Mouse (Mus musculus) T-helper 1 cell (primary cell): ENCODE measurements around the gene Olfr1392.

Experiments
- in situ Hi-C: fragments of 300-600 bp; cut with MboI, MseI; formaldehyde crosslinking; loops from one replicate; pipeline ENCODE4 v1.15.1; 2025; ENCODE audit warnings: high pct_unique_total_duplicates

Olfr1392 gene

GRCm38 (mm10) chr11:49251380-49251761, 33.7 kb upstream of the Olfr1392 start:
- in situ Hi-C loops, result no loop called here

DNA sequence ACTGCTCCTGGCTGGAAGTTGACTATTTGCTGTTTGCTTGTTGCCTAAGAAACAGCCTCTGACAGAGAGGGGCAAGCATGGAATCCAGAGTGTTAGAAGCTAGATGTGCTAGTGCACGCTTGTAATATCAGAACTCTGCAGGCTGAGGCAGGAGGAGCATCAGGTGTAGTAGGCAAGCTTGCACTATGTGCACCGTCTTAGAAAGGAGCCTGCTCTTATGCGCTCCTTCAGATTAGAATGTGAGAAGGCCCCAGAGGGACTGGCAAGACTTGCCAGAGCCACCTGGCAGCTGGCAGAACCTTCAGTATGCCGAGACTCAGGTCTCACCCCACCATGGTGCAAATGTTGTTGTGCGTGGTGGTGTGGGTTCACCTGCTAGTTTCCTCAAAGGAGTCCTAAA, 33.0 kb upstream of the Olfr1392 start:
- in situ Hi-C loops, result no loop called here

GRCm38 (mm10) chr11:49253035-49253434, 32.0 kb upstream of the Olfr1392 start:
- in situ Hi-C loops, result no loop called here

DNA sequence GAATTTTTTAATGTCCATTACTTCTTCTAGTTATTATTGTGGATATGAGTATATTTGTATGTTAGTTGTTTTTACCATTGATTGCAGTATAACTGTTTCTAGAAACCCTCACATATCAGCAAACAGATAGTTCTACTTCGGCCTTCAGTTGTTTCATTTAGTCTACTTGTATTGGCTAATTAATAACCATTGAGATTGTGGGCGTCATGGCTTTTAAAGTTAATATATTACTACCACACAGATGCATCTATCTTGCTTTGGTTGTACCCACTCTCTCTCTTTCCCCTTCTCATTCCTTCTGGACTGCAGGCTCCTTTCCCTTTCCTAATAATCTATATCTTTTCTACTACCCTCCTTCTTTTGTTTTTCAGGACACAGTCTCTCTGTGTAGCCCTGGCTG, 25.8 kb upstream of the Olfr1392 start:
- in situ Hi-C loops, result no loop called here

DNA sequence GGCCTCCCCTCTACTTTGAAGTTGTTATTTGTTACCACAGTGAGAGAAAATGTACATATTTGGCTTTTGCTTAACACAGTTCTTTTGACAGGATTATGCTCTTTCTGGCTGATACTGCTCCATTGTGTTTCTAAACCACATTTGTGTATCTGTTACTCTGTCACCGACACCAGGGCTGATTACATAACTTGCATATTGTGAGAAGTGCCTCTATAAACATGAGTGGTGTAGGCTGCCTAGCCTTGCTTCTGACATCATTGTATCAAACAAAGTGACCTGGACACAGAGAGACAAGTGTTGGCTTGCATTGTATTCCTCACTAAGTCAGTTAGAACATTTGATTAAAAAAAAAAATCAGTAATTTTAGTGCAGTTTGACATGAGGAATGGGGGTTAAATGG, 25.3 kb upstream of the Olfr1392 start:
- in situ Hi-C loops, result loop anchor here (5.0 kb wide), 2 partner anchors 63 to 143 kb away; no protein-coding TSS in a partner anchor

DNA sequence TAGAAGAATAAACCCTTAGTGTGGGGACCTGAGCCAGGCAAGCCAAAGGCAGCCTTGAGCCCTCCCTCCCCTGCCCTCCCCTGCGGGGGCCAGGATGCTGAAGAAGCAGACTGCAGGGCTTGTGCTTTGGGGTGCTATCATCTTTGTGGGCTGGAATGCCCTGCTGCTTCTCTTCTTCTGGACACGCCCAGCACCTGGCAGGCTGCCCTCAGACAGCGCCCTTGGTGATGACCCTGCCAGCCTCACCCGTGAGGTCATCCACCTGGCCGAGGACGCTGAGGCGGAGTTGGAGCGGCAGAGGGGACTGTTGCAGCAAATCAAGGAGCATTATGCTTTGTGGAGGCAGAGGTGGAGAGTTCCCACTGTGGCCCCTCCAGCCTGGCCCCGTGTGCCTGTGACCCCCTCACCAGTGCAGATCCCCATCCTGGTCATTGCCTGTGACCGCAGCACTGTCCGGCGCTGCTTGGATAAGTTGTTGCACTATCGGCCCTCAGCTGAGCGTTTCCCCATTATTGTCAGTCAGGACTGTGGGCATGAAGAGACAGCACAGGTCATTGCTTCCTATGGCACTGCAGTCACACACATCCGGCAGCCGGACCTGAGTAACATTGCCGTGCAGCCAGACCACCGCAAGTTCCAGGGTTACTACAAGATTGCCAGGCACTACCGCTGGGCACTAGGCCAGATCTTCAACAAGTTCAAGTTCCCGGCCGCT, 24.3 kb upstream of the Olfr1392 start:
- in situ Hi-C loops, result loop anchor here (5.0 kb wide), 2 partner anchors 63 to 143 kb away; no protein-coding TSS in a partner anchor

- in situ Hi-C loops, result loop anchor here (5.0 kb wide), 2 partner anchors 64 to 144 kb away; no protein-coding TSS in a partner anchor
Observed at GRCm38 (mm10) chr11:49261313-49261855, 23.7 kb upstream of the Olfr1392 start.

DNA sequence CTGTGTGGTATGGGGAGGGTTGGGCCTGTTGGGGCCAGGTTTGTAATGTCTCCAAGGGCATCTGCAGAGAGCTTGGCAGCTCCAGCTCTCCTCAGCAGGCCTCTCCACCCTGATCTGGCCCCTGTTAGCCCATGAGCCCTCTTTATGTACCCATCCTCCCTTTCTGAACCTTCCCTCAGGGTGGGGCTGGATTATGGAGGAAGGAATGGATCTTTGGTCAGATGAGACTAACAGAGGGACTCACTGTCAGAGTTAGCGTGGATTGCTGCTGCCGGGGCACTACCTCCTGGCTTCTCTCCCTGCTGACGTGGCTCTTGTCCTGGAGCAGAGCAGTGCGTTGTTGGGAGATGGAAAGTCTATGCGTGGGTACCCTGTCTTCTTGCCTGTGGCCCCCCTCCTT, 22.8 kb upstream of the Olfr1392 start:
- in situ Hi-C loops, result loop anchor here (5.0 kb wide), 2 partner anchors 65 to 145 kb away; no protein-coding TSS in a partner anchor

- in situ Hi-C loops, result loop anchor here (5.0 kb wide), 2 partner anchors 66 to 146 kb away; no protein-coding TSS in a partner anchor
Observed at GRCm38 (mm10) chr11:49263149-49263548, 21.9 kb upstream of the Olfr1392 start.

GRCm38 (mm10) chr11:49264081-49264480, 21.0 kb upstream of the Olfr1392 start:
- in situ Hi-C loops, result loop anchor here (5.0 kb wide), 2 partner anchors 67 to 147 kb away; no protein-coding TSS in a partner anchor

DNA sequence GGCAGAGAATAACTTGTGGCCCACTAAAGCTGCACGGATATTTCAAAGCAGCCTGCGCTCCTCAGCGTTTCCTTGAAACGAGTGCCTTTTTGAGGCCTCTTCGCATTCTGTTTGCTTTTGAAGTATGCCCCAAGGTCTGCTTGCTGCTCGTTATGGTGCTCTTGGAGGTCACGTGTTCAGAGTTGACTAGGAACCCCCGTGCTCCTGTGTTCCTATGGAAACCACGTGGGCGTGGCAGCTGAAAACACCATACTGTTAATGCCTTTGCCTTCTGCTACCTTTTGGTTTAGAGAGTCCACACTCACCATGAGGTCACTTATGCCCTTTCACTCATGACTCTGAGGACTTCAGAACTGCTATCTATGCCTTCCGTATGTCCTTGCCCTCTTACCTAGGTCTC, 20.5 kb upstream of the Olfr1392 start:
- in situ Hi-C loops, result loop anchor here (5.0 kb wide), 2 partner anchors 67 to 147 kb away; no protein-coding TSS in a partner anchor

- in situ Hi-C loops, result no loop called here
Observed at GRCm38 (mm10) chr11:49265101-49265500, 20.0 kb upstream of the Olfr1392 start.

DNA sequence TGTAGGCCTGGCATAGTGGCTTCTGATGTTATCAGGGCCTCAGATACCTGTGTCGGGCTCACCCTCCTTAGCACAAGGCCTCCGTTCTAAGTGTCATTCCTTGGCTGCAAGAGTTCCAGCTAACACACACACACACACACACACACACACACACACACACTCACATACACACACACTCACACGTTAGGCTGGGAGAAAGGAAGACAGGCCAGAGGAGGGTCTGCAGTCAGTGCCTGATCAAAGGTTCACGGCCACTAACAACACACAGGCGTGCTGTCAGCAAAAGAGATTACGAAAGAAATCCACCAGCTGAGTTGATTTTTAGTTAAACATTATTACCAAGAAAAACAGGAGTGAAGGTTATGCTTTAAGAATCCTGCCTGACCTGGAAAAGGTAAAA, 18.4 kb upstream of the Olfr1392 start:
- in situ Hi-C loops, result no loop called here

GRCm38 (mm10) chr11:49267316-49267715, 17.8 kb upstream of the Olfr1392 start:
- in situ Hi-C loops, result no loop called here

- in situ Hi-C loops, result no loop called here
Observed at GRCm38 (mm10) chr11:49267970-49268579, 17.0 kb upstream of the Olfr1392 start.

DNA sequence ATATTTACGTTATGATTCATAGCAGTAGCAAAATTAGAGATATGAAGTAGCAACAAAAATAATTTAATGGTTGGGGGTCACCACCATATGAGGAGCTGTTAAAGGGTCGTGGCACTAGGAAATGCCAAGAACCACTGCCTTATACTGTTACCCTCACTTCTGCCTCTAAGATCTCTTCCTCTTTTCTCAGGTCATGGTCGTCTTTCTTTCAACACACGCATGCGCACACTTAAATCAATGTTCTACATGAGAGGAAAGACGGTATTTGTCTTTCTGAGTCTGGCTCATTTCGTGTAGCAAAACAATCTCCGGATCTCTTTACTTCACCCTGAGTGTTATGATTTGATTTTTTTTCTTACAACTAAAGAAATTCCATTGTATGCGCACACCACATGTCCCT, 15.3 kb upstream of the Olfr1392 start:
- in situ Hi-C loops, result loop anchor here (10.0 kb wide), 1 partner anchor 405 kb away; no protein-coding TSS in a partner anchor

DNA sequence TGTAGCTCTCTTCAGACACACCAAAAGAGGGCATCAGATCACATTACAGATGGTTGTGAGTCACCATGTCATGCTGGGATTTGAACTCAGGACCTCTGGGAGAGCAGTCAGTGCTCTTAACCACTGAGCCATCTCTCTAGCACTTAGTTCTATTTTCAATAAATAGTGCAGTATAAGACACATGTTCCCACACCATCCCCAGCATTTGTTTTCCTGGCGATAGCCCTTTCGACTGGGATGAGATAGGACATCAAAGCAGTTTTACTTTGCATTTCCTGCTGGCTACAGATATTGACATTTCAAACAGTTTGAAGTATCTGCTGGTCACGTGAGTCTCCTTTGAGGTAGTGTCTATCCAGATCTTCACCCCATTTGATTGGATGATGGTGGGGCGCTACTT, 14.7 kb upstream of the Olfr1392 start:
- in situ Hi-C loops, result loop anchor here (10.0 kb wide), 1 partner anchor 406 kb away; no protein-coding TSS in a partner anchor

DNA sequence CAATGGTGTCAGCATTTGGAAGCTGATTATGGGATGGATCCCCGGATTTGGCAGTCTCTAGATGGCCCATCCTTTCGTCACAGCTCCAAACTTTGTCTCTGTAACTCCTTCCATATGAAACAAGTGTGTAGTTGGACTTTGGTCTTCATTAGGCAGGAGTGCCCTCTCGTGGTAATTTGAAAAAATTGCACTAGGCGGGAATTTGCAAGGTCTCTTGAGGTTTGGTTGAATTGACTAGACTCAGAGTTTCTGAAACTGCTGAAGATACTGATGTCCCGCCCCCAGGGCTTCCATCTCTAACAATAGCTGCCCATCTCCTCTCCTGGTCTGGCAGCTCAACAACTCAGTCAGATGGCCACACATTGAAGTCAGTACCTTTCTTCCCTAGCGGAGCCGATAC, 13.7 kb upstream of the Olfr1392 start:
- in situ Hi-C loops, result loop anchor here (10.0 kb wide), 1 partner anchor 407 kb away; no protein-coding TSS in a partner anchor

GRCm38 (mm10) chr11:49273834-49274519, 11.1 kb upstream of the Olfr1392 start:
- in situ Hi-C loops, result loop anchor here (10.0 kb wide), 1 partner anchor 409 kb away; no protein-coding TSS in a partner anchor

GRCm38 (mm10) chr11:49278222-49278621, 6.9 kb upstream of the Olfr1392 start, which contains the start of gene Olfr1393:
TSS of gene Olfr1393 (plus strand) at chr11:49278304.
- in situ Hi-C loops, result loop anchor here (10.0 kb wide), 1 partner anchor 413 kb away; no protein-coding TSS in a partner anchor

DNA sequence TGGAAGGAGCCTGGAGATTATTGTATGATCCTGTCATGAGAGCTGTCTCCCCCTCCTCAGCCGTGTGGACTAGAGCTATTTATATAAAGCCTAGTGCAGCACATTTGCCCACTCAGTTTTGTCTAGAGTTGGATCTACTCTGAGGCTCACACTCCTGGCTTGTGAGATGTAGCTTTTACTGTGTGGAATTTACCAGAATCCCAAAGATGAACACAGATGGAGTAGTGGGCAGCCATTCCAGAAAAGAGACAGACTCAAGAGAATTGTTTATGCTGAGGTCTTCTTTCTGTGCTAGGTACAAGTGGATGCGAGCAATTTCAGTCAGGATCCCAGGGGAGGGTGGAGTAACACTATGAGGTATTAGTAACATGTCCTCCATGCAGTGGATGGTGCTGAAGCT, 2.2 kb downstream of the Olfr1392 start:
- in situ Hi-C loops, result no loop called here

GRCm38 (mm10) chr11:49292777-49293176, 7.7 kb downstream of the Olfr1392 start:
- in situ Hi-C loops, result no loop called here
